Mouse (Mus musculus) midbrain, postnatal 0 days (tissue): ENCODE data around the gene Sctr. TPM values are rescaled to one million over a fixed set of nuclear protein-coding genes. Genes with fewer than 3 reads are reported as not detected.

Source experiments
- ATAC-seq: fragments of 200-750 bp; cut with Nextera tagmentation; 2 replicates; pipeline ENCODE4 v1.8.0; 2017; ENCODE audit warnings: moderate number of reproducible peaks, mild to moderate bottlenecking, moderate TSS enrichment, moderate library complexity; ENCODE audit not compliant: low FRiP score
- DNase-seq: peaks from one replicate; pipeline ENCODE4 v3.0.0-alpha.2; 2015; ENCODE audit warnings: low spot score
- H3K27ac ChIP-seq: fragments of 300-500 bp; sonication (generic); 2 replicates; pipeline ENCODE4 v1.5.1; 2014; ENCODE audit warnings: low read depth, mild to moderate bottlenecking, low read length, mixed read lengths
- H3K27me3 ChIP-seq: fragments of 300-500 bp; sonication (generic); 2 replicates; pipeline ENCODE4 v1.6.1; 2014; ENCODE audit warnings: low read length, control low read depth, mixed read lengths; ENCODE audit not compliant: insufficient read depth
- H3K36me3 ChIP-seq: fragments of 300-500 bp; sonication (generic); 2 replicates; pipeline ENCODE4 v1.6.1; 2014; ENCODE audit warnings: low read length, control low read depth, mixed read lengths; ENCODE audit not compliant: insufficient read depth
- H3K4me1 ChIP-seq: fragments of 300-500 bp; sonication (generic); 2 replicates; pipeline ENCODE4 v1.6.1; 2014; ENCODE audit warnings: mild to moderate bottlenecking, control low read depth, antibody characterized with exemption, low read length, mixed read lengths; ENCODE audit not compliant: insufficient read depth
- H3K4me2 ChIP-seq: fragments of 300-500 bp; sonication (generic); 2 replicates; pipeline ENCODE4 v1.6.1; 2014; ENCODE audit warnings: low read depth, mild to moderate bottlenecking, low read length, mixed read lengths; ENCODE audit not compliant: poor library complexity, severe bottlenecking
- H3K4me3 ChIP-seq: fragments of 300-500 bp; sonication (generic); 2 replicates; pipeline ENCODE4 v1.5.1; 2014; ENCODE audit warnings: low read depth, mild to moderate bottlenecking, low read length, moderate library complexity
- H3K9ac ChIP-seq: fragments of 300-500 bp; sonication (generic); replicated peaks from 2 replicates; pipeline ENCODE4 v1.6.1; 2014; ENCODE audit warnings: mild to moderate bottlenecking, low read length, moderate library complexity, mixed read lengths; ENCODE audit not compliant: poor library complexity, severe bottlenecking
- H3K9me3 ChIP-seq: fragments of 300-500 bp; sonication (generic); 2 replicates; pipeline ENCODE4 v1.6.1; 2016; ENCODE audit warnings: low read length, control low read depth
- CTCF ChIP-seq: IDR thresholded peaks from 2 replicates; pipeline ENCODE4 v1.5.1; 2016; ENCODE audit warnings: antibody characterized with exemption, mild to moderate bottlenecking
- WGBS: fragments of 180-500 bp; shearing (Covaris S2); extraction: QIAGEN DNeasy Blood & Tissue Kit; methylation state at CpG from one replicate; pipeline ENCODE4 v1.1.7; 2014; 5-methylcytosine and 5-hydroxymethylcytosine counted together
- polyA plus RNA-seq: library from polyadenylated mRNA; unstranded; fragments of >200 nt; fragmentation: Nextera tagmentation; extraction: Ambion mirVana; gene quantifications from 2 replicates; pipeline ENCODE4 v1.2.1, GENCODE M21; 2015
- total RNA-seq: library from RNA; depleted of rRNA; stranded (reverse); fragments of >200 nt; gene quantifications from 2 replicates; pipeline ENCODE4 v1.2.3, GENCODE M21; 2014

Sctr gene
- total and polyA plus RNA-seq, 2 experiments from 2014 or later, result 1.00 to 1.6 TPM

- no peak for TF ChIP-seq CTCF
- H3K36me3 ChIP-seq, result no peaks in the 10 kb centered on the region
- no peaks in the 10 kb centered on the region for H3K27me3 ChIP-seq
- no peaks in the 10 kb centered on the region for H3K9me3 ChIP-seq
- DNase-seq (no peak), ATAC-seq (no peak)
- WGBS, result 46% methylated on average over 4 of the region's 4 CpGs
- no peaks in the 10 kb centered on the region for H3K4me1 ChIP-seq
- no peak overlapping the region for H3K27ac ChIP-seq
- H3K4me3 ChIP-seq, result no peak overlapping the region
- H3K4me2 ChIP-seq, result no peak overlapping the region
- H3K9ac ChIP-seq, result no peak overlapping the region
Observed at GRCm38 (mm10) chr1:119973117-119973516, 33.6 kb upstream of the Sctr start.

- H3K9me3 ChIP-seq, result no peaks in the 10 kb centered on the region
- H3K36me3 ChIP-seq, result no peaks in the 10 kb centered on the region
- no peaks in the 10 kb centered on the region for H3K4me1 ChIP-seq
- WGBS, result 85% methylated on average over 4 of the region's 4 CpGs
- no peak overlapping the region for H3K4me3 ChIP-seq
- no peak for TF ChIP-seq CTCF
- H3K27ac ChIP-seq, result no peak overlapping the region
- DNase-seq, result no peak
- H3K4me2 ChIP-seq, result no peak overlapping the region
- H3K9ac ChIP-seq, result no peak overlapping the region
- ATAC-seq, result no peak
- no peaks in the 10 kb centered on the region for H3K27me3 ChIP-seq
Observed at GRCm38 (mm10) chr1:119975141-119975540, 31.6 kb upstream of the Sctr start.

GRCm38 (mm10) chr1:119986555-119986954 lies 20.1 kb upstream of the Sctr start:
- DNase-seq, result no peak
- no peak for TF ChIP-seq CTCF
- Histone ChIP-seq H3K9ac (no peak overlapping the region), H3K4me2 (no peak overlapping the region), H3K27me3 (no peaks in the 10 kb centered on the region), H3K4me3 (no peak overlapping the region), H3K36me3 (no peaks in the 10 kb centered on the region), H3K9me3 (no peaks in the 10 kb centered on the region), H3K4me1 (no peaks in the 10 kb centered on the region), H3K27ac (no peak overlapping the region)
- no peak for ATAC-seq
- 85% methylated on average over 5 of the region's 5 CpGs for WGBS

- no peaks in the 10 kb centered on the region for H3K27me3 ChIP-seq
- H3K4me1 ChIP-seq, result 0 out of 2 replicates have a peak, but pooled peaks cover 3% of the 10 kb centered on the region
- peak within 1 kb of the TSS; percentile 73 for H3K4me2 ChIP-seq
- whole genome bisulfite sequencing, result 5% methylated on average over 30 of the region's 30 CpGs
- DNase-seq (peak; percentile 81), ATAC-seq (peak; percentile 80)
- no peaks in the 10 kb centered on the region for H3K36me3 ChIP-seq
- peak within 1 kb of the TSS; percentile 36 for H3K4me3 ChIP-seq
- no peak within 1 kb of the TSS; the same call in 1 of the 2 replicates for H3K9ac ChIP-seq
- no peak within 1 kb of the TSS for H3K27ac ChIP-seq
- H3K9me3 ChIP-seq, result no peaks in the 10 kb centered on the region
- TF ChIP-seq CTCF, result no peak
Observed at GRCm38 (mm10) chr1:119996798-119997581, 9.7 kb upstream of the Sctr start, which contains the start of gene Cfap221. Gene Cfap221, minus strand, starts transcription at chr1:119997234.

GRCm38 (mm10) chr1:119997644-119998043 lies 9.1 kb upstream of the Sctr start:
- no peak for DNase-seq
- no peak for TF ChIP-seq CTCF
- H3K4me3 ChIP-seq, result peak overlapping the region; percentile 36
- no peak for ATAC-seq
- H3K9ac ChIP-seq, result no peak overlapping the region
- H3K4me2 ChIP-seq, result peak overlapping the region; percentile 73
- H3K36me3 ChIP-seq, result no peaks in the 10 kb centered on the region
- WGBS, result 22% methylated on average over 5 of the region's 5 CpGs
- no peaks in the 10 kb centered on the region for H3K27me3 ChIP-seq
- no peak overlapping the region for H3K27ac ChIP-seq
- no peaks in the 10 kb centered on the region for H3K9me3 ChIP-seq
- 0 out of 2 replicates have a peak, but pooled peaks cover 3% of the 10 kb centered on the region for H3K4me1 ChIP-seq

GRCm38 (mm10) chr1:120007851-120008588 lies 1.3 kb downstream of the Sctr start:
- DNase-seq (no peak), ATAC-seq (no peak)
- Histone ChIP-seq H3K27ac (no peak overlapping the region), H3K27me3 (0 out of 2 replicates have a peak, but pooled peaks cover 9% of the 10 kb centered on the region), H3K4me1 (no peaks in the 10 kb centered on the region), H3K9me3 (no peaks in the 10 kb centered on the region), H3K4me3 (peak overlapping the region; percentile 36), H3K36me3 (no peaks in the 10 kb centered on the region), H3K4me2 (peak overlapping the region; percentile 72), H3K9ac (no peak overlapping the region)
- 20% methylated on average over 11 of the region's 11 CpGs for WGBS
- no peak for TF ChIP-seq CTCF
